Mouse (Mus musculus): ENCODE results near the gene Aicda. TPM values are rescaled to one million over a fixed set of nuclear protein-coding genes. Genes with fewer than 3 reads are reported as not detected.

Gene Aicda
- total and polyA plus RNA-seq, 3 experiments: 5.4 to 41.1 (median 33.3) TPM

GRCm38 (mm10) chr6:122505545-122505944 lies 48.1 kb upstream of the Aicda start, which contains the start of gene Mfap5:
Gene Mfap5 (plus strand): TSS chr6:122505845.
- no peak for TF ChIP-seq ZMIZ1 (IDR thresholded peaks at IDR 0.05; ENCODE audit: low read depth, low read length)
- no peak for TF ChIP-seq CHD2 (IDR thresholded peaks at IDR 0.05; ENCODE audit: low read length)
- TF ChIP-seq BHLHE40 (IDR thresholded peaks at IDR 0.05; ENCODE audit: low read depth, low read length): no peak
- TF ChIP-seq GABPA (IDR thresholded peaks at IDR 0.05; ENCODE audit: insufficient replicate concordance, low read depth, low read length): no peak
- no peak for TF ChIP-seq IRF4 (IDR thresholded peaks at IDR 0.05; ENCODE audit: low read depth, low read length)
- TF ChIP-seq MEF2A (IDR thresholded peaks at IDR 0.05; ENCODE audit: borderline replicate concordance, low read depth, low read length): no peak
- no peak for TF ChIP-seq POLR2A (IDR thresholded peaks at IDR 0.05; ENCODE audit: low read depth, low read length)
- TF ChIP-seq MAZ (IDR thresholded peaks at IDR 0.05; ENCODE audit: low read depth, low read length): no peak
- TF ChIP-seq POLR2AphosphoS2 (IDR thresholded peaks at IDR 0.05; ENCODE audit: low read depth, low read length): no peak
- no peak for TF ChIP-seq ETS1 (conservative IDR thresholded peaks at IDR 0.05; ENCODE audit: low read depth, low read length)
- no peak for TF ChIP-seq TBP (conservative IDR thresholded peaks at IDR 0.05; ENCODE audit: low read depth, low read length)
- TF ChIP-seq TCF12 (IDR thresholded peaks at IDR 0.05; ENCODE audit: low read depth, low read length): no peak
- no peak for TF ChIP-seq SMC3 (IDR thresholded peaks at IDR 0.05; ENCODE audit: low read depth, low read length)
- no peak for TF ChIP-seq UBTF (IDR thresholded peaks at IDR 0.05; ENCODE audit: low read depth, low read length)
- no peak for TF ChIP-seq USF1 (IDR thresholded peaks at IDR 0.05; ENCODE audit: low read depth, low read length)
- no peak for TF ChIP-seq CTCF (conservative IDR thresholded peaks at IDR 0.05 in 1 of 2, IDR thresholded peaks at IDR 0.05 in 1 of 2; ENCODE audit: low read depth in 2 of 2, low read length in 2 of 2)
- no peak for TF ChIP-seq KAT2A (IDR thresholded peaks at IDR 0.05; ENCODE audit: insufficient replicate concordance, low read length)
- TF ChIP-seq JUN (IDR thresholded peaks at IDR 0.05; ENCODE audit: insufficient read depth, low read depth, low read length): no peak
- peaks cover 0 to 7% of the 10 kb centered on the region in 2 experiments; a peak in 2 of 4 replicates for H3K4me1 ChIP-seq (ENCODE audit: control insufficient read depth in 1 of 2, insufficient read depth in 2 of 2)
- dilution Hi-C loops (cut with MboI; ENCODE audit: extremely low pct_ligation_motif_present, extremely low pct_unique_long_range_greater_than_20kb, low sequenced_read_pairs): no loop called here
- H3K36me3 ChIP-seq (replicated peaks in 1 of 2; ENCODE audit: control insufficient read depth in 1 of 2, insufficient read depth in 1 of 2, low read length in 1 of 2): no peaks in the 10 kb centered on the region
- H3K4me3 ChIP-seq (replicated peaks in 1 of 3; ENCODE audit: low read depth in 2 of 3, low read length in 2 of 3, poor library complexity in 1 of 3): no peak within 1 kb of the TSS
- no peak within 1 kb of the TSS for H3K27ac ChIP-seq (ENCODE audit: insufficient read depth, low read depth)
- H3K9ac ChIP-seq (ENCODE audit: insufficient read depth, low read depth): no peak within 1 kb of the TSS
- DNase-seq (ENCODE audit: extremely low read depth): no peak
- in situ Hi-C loops (cut with MboI; ENCODE audit: low pct_ligation_motif_present, low pct_unique_long_range_greater_than_20kb, low sequenced_read_pairs): no loop called here
- H3K79me2 ChIP-seq (replicated peaks; ENCODE audit: control insufficient read depth, extremely low read depth, insufficient read depth, poor library complexity, severe bottlenecking): no peaks in the 10 kb centered on the region
- peaks cover 3% of the 10 kb centered on the region for H3K27me3 ChIP-seq (replicated peaks)
- no peak within 1 kb of the TSS for H3K4me2 ChIP-seq (ENCODE audit: insufficient read depth, low read depth, poor library complexity, severe bottlenecking)
- H3K9me3 ChIP-seq (replicated peaks; ENCODE audit: low read length): no peaks in the 10 kb centered on the region

- Histone ChIP-seq H3K27ac (ENCODE audit: insufficient read depth, low read depth) (no peak overlapping the region), H3K9ac (ENCODE audit: insufficient read depth, low read depth) (no peak overlapping the region), H3K27me3 (replicated peaks) (peaks cover 5% of the 10 kb centered on the region), H3K4me2 (ENCODE audit: insufficient read depth, low read depth, poor library complexity, severe bottlenecking) (no peak overlapping the region), H3K9me3 (replicated peaks; ENCODE audit: low read length) (no peaks in the 10 kb centered on the region), H3K4me3 (replicated peaks in 1 of 3; ENCODE audit: low read depth in 2 of 3, low read length in 2 of 3, poor library complexity in 1 of 3) (no peak overlapping the region), H3K4me1 (ENCODE audit: control insufficient read depth in 1 of 2, insufficient read depth in 2 of 2) (peaks cover 0 to 11% of the 10 kb centered on the region in 2 experiments; a peak in 2 of 4 replicates), H3K79me2 (replicated peaks; ENCODE audit: control insufficient read depth, extremely low read depth, insufficient read depth, poor library complexity, severe bottlenecking) (no peaks in the 10 kb centered on the region), H3K36me3 (replicated peaks in 1 of 2; ENCODE audit: control insufficient read depth in 1 of 2, insufficient read depth in 1 of 2, low read length in 1 of 2) (no peaks in the 10 kb centered on the region)
- in situ Hi-C loops (cut with MboI; ENCODE audit: low pct_ligation_motif_present, low pct_unique_long_range_greater_than_20kb, low sequenced_read_pairs): no loop called here
- no peak for DNase-seq (ENCODE audit: extremely low read depth)
- dilution Hi-C loops (cut with MboI; ENCODE audit: extremely low pct_ligation_motif_present, extremely low pct_unique_long_range_greater_than_20kb, low sequenced_read_pairs): no loop called here
- TF ChIP-seq NRF1 (IDR thresholded peaks at IDR 0.05; ENCODE audit: low read depth, low read length): no peak
- no peak for TF ChIP-seq CHD2 (IDR thresholded peaks at IDR 0.05; ENCODE audit: low read length)
- TF ChIP-seq TBP (conservative IDR thresholded peaks at IDR 0.05; ENCODE audit: low read depth, low read length): no peak
- no peak for TF ChIP-seq EP300 (IDR thresholded peaks at IDR 0.05; ENCODE audit: low read length)
- TF ChIP-seq POLR2A (IDR thresholded peaks at IDR 0.05; ENCODE audit: low read depth, low read length): no peak
- no peak for TF ChIP-seq JUND (conservative IDR thresholded peaks at IDR 0.05; ENCODE audit: low read depth, low read length)
- no peak for TF ChIP-seq SIN3A (IDR thresholded peaks at IDR 0.05; ENCODE audit: low read length)
- no peak for TF ChIP-seq ZNF384 (IDR thresholded peaks at IDR 0.05; ENCODE audit: low read depth, low read length)
- TF ChIP-seq MEF2A (IDR thresholded peaks at IDR 0.05; ENCODE audit: borderline replicate concordance, low read depth, low read length): no peak
- no peak for TF ChIP-seq ZKSCAN1 (IDR thresholded peaks at IDR 0.05; ENCODE audit: borderline replicate concordance, low read depth, low read length)
- TF ChIP-seq ELF1 (IDR thresholded peaks at IDR 0.05; ENCODE audit: low read depth, low read length): no peak
- TF ChIP-seq ZC3H11A (IDR thresholded peaks at IDR 0.05; ENCODE audit: low read depth, low read length): no peak
Measured at GRCm38 (mm10) chr6:122508494-122508893, 45.1 kb upstream of the Aicda start.

All from CH12.LX (cell line).